Mouse (Mus musculus) hindbrain, embryonic 14.5 days (tissue): ENCODE data around the gene Hint3. TPM values are rescaled to one million over a fixed set of nuclear protein-coding genes. Genes with fewer than 3 reads are reported as not detected.

ENCODE experiments used
- ATAC-seq: fragments of 200-750 bp; cut with Nextera tagmentation; 2 replicates; pipeline ENCODE4 v1.8.0; 2017; ENCODE audit warnings: moderate number of reproducible peaks, mild to moderate bottlenecking, moderate TSS enrichment, moderate library complexity; ENCODE audit not compliant: low FRiP score
- DNase-seq: peaks from one replicate; pipeline ENCODE4 v3.0.0-alpha.2; 2015; ENCODE audit warnings: low spot score
- H3K27ac ChIP-seq: fragments of 300-500 bp; sonication (generic); 2 replicates; pipeline ENCODE4 v1.5.1; 2014; ENCODE audit warnings: mild to moderate bottlenecking, moderate library complexity
- H3K27me3 ChIP-seq: fragments of 300-500 bp; sonication (generic); 2 replicates; pipeline ENCODE4 v1.6.1; 2014; ENCODE audit warnings: mild to moderate bottlenecking, low read length, mixed read lengths; ENCODE audit not compliant: control insufficient read depth, insufficient read depth
- H3K36me3 ChIP-seq: fragments of 300-500 bp; sonication (generic); replicated peaks from 2 replicates; pipeline ENCODE4 v1.6.1; 2014; ENCODE audit not compliant: control insufficient read depth, insufficient read depth
- H3K4me1 ChIP-seq: fragments of 300-500 bp; sonication (generic); replicated peaks from 2 replicates; pipeline ENCODE4 v1.6.1; 2014; ENCODE audit warnings: antibody characterized with exemption, low read length, mixed read lengths; ENCODE audit not compliant: control insufficient read depth, insufficient read depth
- H3K4me2 ChIP-seq: fragments of 300-500 bp; sonication (generic); replicated peaks from 2 replicates; pipeline ENCODE4 v1.6.1; 2014; ENCODE audit warnings: mild to moderate bottlenecking, moderate library complexity
- H3K4me3 ChIP-seq: fragments of 300-500 bp; sonication (generic); replicated peaks from 2 replicates; pipeline ENCODE4 v1.5.1; 2014; ENCODE audit warnings: mild to moderate bottlenecking, low read length
- H3K9ac ChIP-seq: fragments of 300-500 bp; sonication (generic); 2 replicates; pipeline ENCODE4 v1.6.1; 2014
- H3K9me3 ChIP-seq: fragments of 300-500 bp; sonication (generic); 2 replicates; pipeline ENCODE4 v1.6.1; 2016; ENCODE audit warnings: low read length; ENCODE audit not compliant: control insufficient read depth
- WGBS: fragments of 180-500 bp; shearing (Covaris S2); extraction: QIAGEN DNeasy Blood & Tissue Kit; methylation state at CpG from one replicate; pipeline ENCODE4 v1.1.7; 2014; 5-methylcytosine and 5-hydroxymethylcytosine counted together
- polyA plus RNA-seq: library from polyadenylated mRNA; unstranded; fragments of >200 nt; fragmentation: Nextera tagmentation; extraction: Ambion mirVana; gene quantifications from 2 replicates; pipeline ENCODE4 v1.2.1, GENCODE M21; 2014

Hint3 gene
- polyA plus RNA-seq, 1 experiment from 2014 or later = 23.5 TPM

DNA sequence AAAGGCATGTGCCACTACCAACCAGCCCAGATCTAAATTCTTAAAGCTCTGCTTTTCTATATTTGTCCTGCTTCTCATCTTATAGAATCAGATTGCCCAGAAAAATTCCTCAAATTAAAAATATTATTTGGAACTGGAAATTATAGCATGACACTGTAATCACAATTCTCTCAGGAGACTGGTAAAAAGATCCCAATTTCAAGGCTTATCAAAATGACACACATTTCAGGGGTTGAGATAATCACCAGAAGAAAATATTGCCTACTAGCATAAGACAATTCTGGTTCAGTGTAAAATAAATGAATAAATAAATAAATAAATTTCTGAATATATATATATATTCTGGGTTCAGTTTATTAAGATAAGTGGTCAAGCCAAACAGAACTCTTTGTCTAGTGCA lies 19.8 kb downstream of the Hint3 start:
- Histone ChIP-seq H3K9ac (no peak overlapping the region), H3K9me3 (no peaks in the 10 kb centered on the region), H3K4me1 (no peaks in the 10 kb centered on the region), H3K27me3 (no peaks in the 10 kb centered on the region), H3K27ac (no peak overlapping the region), H3K4me2 (no peak overlapping the region), H3K4me3 (no peak overlapping the region), H3K36me3 (peaks cover 39% of the 10 kb centered on the region)
- DNase-seq (no peak), ATAC-seq (no peak)

DNA sequence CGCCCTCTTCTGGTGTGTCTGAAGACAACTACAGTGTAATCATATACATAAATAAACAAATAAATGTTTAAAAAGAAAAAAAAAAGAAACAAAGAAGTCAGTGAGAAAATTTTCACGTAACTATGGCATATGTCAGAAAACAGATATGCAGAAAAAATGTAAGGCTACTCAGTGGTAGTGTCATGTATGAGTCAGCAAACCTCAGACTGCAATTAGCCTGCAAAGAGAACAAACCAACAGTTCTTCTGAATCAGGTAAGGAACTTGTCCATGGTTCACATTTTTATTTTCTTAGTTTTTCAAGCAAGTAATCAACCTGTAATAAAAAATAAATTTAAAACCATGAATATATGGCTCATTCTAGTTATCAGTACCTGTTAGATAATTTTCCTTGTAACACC lies 21.3 kb downstream of the Hint3 start:
- H3K27me3 ChIP-seq = no peaks in the 10 kb centered on the region
- H3K4me3 ChIP-seq = no peak overlapping the region
- no peaks in the 10 kb centered on the region for H3K9me3 ChIP-seq
- peaks cover 38% of the 10 kb centered on the region for H3K36me3 ChIP-seq
- WGBS = 75% methylated on average over 2 of the region's 2 CpGs
- DNase-seq = no peak
- H3K4me1 ChIP-seq = no peaks in the 10 kb centered on the region
- H3K9ac ChIP-seq = no peak overlapping the region
- H3K27ac ChIP-seq = no peak overlapping the region
- no peak for ATAC-seq
- no peak overlapping the region for H3K4me2 ChIP-seq

DNA sequence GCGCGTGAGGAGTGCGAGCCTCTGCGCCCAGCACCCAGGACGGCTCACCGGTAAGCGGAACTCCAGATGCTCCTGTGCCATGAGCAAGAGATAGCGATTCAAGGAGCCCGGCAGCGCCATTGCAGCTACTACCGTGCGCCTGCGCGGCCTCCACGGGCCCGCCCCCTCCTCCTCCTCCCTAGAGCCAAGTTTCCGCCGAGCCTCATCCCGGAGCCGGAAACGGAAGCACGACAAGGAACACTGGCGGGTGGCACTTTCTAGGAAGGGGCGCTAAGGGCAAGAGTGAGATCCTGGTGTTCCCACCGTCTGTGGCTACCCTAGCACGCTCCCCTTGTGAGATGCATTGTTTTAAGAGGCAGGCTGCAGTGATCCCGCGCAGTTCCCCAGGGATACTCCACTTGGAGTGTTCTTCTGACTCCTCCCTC lies 28.9 kb downstream of the Hint3 start, which contains the start of gene Trmt11:
Gene Trmt11, minus strand, starts transcription at position 208 of the 425 bp plus-strand sequence.
- Histone ChIP-seq H3K4me3 (peak within 1 kb of the TSS; percentile 61), H3K4me1 (peaks cover 13% of the 10 kb centered on the region), H3K27ac (peak within 1 kb of the TSS; percentile 81), H3K9me3 (no peaks in the 10 kb centered on the region), H3K4me2 (peak within 1 kb of the TSS; percentile 59), H3K36me3 (peaks cover 15% of the 10 kb centered on the region), H3K9ac (peak within 1 kb of the TSS; percentile 70), H3K27me3 (no peaks in the 10 kb centered on the region)
- DNase-seq (peak; percentile 89), ATAC-seq (peak; percentile 97)
- 0% methylated on average over 25 of the region's 28 CpGs for WGBS

DNA sequence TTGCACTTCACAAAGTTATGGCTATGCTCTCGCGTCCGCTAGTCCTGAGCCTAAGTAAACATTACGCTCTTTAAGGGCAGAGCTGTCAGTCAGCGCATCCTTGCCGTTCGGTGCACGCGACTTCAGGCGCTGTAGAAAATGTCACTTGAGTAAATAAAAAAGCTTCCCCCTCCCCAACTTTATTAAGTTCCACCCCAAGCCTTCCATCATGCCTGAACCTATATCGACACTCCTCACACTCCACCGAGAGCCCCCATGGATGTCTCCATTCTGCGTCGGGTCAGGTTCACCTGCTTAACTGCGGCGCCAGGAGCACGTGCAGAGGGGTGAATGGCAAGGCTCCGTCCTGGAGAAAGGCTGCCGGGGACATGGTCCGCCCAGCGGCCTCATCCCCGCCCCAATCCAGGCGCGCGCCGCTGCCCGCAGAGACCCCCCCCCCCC lies 29.3 kb downstream of the Hint3 start:
- DNase-seq (no peak), ATAC-seq (peak; percentile 82)
- H3K36me3 ChIP-seq = peaks cover 16% of the 10 kb centered on the region
- peak overlapping the region; percentile 81 for H3K27ac ChIP-seq
- peak overlapping the region; percentile 70 for H3K9ac ChIP-seq
- no peaks in the 10 kb centered on the region for H3K27me3 ChIP-seq
- H3K4me1 ChIP-seq = peaks cover 13% of the 10 kb centered on the region
- peak overlapping the region; percentile 61 for H3K4me3 ChIP-seq
- peak overlapping the region; percentile 59 for H3K4me2 ChIP-seq
- WGBS = 0% methylated on average over 25 of the region's 27 CpGs
- no peaks in the 10 kb centered on the region for H3K9me3 ChIP-seq

DNA sequence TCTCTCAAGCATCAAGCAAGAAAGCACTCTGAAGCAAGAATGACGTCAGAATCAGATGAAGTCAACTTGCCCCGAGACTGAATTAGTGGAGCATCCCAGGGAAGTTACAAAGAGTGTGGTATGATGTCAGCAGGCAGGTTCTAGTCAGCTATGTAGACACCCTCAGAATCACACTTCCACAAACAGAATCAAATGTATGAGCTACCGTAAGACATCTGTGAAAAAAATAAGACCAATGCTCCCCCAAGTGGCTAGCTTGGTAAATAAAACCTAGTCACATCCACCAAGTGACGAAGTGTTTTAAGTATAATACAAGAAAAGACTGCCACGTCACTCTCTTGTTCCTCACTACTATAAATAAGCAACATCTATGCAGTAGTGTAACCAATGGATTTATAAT lies 42.4 kb downstream of the Hint3 start:
- Histone ChIP-seq H3K9ac (no peak overlapping the region), H3K27me3 (no peaks in the 10 kb centered on the region), H3K4me3 (no peak overlapping the region), H3K27ac (no peak overlapping the region), H3K4me1 (no peaks in the 10 kb centered on the region), H3K4me2 (no peak overlapping the region), H3K9me3 (no peaks in the 10 kb centered on the region), H3K36me3 (peaks cover 58% of the 10 kb centered on the region)
- ATAC-seq (no peak), DNase-seq (peak; percentile 54)
- WGBS = 66% methylated on average over 5 of the region's 5 CpGs

DNA sequence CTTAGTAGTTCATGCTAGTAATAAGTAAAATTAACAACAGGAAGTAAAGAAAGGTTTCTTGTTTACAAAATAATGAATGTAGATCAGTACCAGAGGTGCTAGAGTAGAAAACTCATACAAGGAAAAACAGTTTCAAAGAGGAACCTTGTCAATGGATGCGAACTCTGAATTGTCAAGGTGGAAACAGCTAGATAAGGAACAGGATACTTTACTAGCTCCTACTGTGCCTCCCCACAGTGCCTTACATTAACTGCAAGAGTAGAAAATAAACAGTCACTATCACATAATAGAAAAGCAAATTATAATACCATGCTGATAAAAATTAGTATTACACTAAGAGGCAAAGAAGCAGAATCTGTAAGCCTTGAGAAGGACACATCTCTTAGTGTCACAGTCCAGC lies 43.7 kb downstream of the Hint3 start:
- WGBS = 91% methylated on average over 1 of the region's 1 CpGs
- no peak overlapping the region for H3K4me2 ChIP-seq
- DNase-seq (no peak), ATAC-seq (no peak)
- H3K36me3 ChIP-seq = peaks cover 57% of the 10 kb centered on the region
- no peaks in the 10 kb centered on the region for H3K27me3 ChIP-seq
- H3K4me1 ChIP-seq = no peaks in the 10 kb centered on the region
- no peaks in the 10 kb centered on the region for H3K9me3 ChIP-seq
- no peak overlapping the region for H3K4me3 ChIP-seq
- H3K27ac ChIP-seq = no peak overlapping the region
- no peak overlapping the region for H3K9ac ChIP-seq

DNA sequence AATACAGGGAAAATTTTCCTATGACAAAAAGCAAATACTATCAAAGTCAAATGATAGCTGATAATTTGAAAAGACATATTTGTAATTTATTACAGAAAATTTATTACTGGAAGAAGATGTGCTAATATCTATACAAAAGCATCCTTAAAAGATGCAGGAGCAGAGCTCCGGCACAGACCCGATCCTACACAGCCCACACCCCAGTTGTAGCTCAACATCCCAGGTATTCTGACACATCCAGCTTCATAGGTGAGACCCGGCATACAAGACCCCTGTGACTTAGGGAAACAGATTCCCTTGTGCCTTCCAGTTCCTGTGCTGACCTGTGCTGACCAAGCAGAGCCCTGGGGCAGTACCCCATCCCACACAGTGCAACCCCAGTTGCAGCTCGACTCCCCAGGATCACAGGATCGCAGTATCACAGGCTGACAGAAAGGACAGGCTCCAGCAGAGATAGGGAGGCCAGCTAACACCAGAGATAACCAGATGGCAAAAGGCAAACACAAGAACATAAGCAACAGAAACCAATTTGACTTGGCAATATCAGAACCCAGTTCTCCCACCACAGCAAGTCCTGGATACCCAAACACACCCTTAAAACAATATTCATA lies 51.7 kb downstream of the Hint3 start:
- DNase-seq (no peak), ATAC-seq (no peak)
- no peaks in the 10 kb centered on the region for H3K27me3 ChIP-seq
- no peak overlapping the region for H3K4me3 ChIP-seq
- no peaks in the 10 kb centered on the region for H3K4me1 ChIP-seq
- 95% methylated on average over 5 of the region's 5 CpGs for WGBS
- no peak overlapping the region for H3K27ac ChIP-seq
- no peak overlapping the region for H3K4me2 ChIP-seq
- H3K9me3 ChIP-seq = no peaks in the 10 kb centered on the region
- no peak overlapping the region for H3K9ac ChIP-seq
- peaks cover 15% of the 10 kb centered on the region for H3K36me3 ChIP-seq

DNA sequence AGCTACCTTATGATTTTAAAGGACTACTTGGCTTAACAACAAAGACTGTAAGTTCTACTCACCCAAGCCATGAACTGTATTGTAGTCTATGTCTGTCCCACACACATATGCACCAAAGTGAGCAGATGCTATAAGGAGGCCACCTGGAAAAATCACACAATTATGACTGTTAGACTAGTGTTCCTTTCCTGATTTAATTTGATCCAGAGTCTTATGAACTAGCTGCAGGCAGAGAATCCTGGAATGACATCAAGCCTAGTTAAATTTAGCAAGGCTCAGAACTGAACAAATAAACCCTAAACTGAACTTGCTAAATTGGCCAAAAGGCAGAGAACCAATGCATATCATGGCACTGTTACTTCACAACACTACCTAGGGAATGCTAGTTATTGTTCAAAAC lies 63.1 kb downstream of the Hint3 start:
- no peak overlapping the region for H3K4me2 ChIP-seq
- ATAC-seq (no peak), DNase-seq (no peak)
- no peak overlapping the region for H3K4me3 ChIP-seq
- H3K27ac ChIP-seq = no peak overlapping the region
- H3K36me3 ChIP-seq = peaks cover 35% of the 10 kb centered on the region
- H3K4me1 ChIP-seq = no peaks in the 10 kb centered on the region
- H3K27me3 ChIP-seq = no peaks in the 10 kb centered on the region
- H3K9ac ChIP-seq = no peak overlapping the region
- no peaks in the 10 kb centered on the region for H3K9me3 ChIP-seq

DNA sequence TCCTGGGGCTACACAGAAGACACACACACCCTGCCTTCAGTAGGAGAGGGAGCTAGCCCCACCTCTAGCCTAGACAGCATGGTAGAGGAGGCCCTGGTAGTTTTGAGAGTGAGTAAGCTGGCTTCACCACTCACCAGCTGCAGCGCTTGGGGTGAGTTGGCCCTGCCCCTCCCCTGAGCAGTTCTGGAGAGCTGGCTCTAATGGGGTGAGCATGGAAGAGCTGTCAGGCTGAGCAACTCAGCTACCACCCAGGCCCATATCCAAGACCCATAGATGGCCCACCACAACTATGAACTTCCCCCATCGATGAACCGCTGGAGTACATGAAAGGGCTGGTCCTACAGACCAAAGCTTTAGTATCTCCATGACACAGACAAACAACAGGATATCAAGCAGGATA lies 64.8 kb downstream of the Hint3 start:
- Histone ChIP-seq H3K4me1 (no peaks in the 10 kb centered on the region), H3K27me3 (no peaks in the 10 kb centered on the region), H3K4me3 (no peak overlapping the region), H3K9me3 (no peaks in the 10 kb centered on the region), H3K36me3 (peaks cover 47% of the 10 kb centered on the region), H3K27ac (no peak overlapping the region), H3K4me2 (no peak overlapping the region), H3K9ac (no peak overlapping the region)
- no peak for ATAC-seq
- DNase-seq = no peak
- 95% methylated on average over 3 of the region's 3 CpGs for WGBS
